Mouse (Mus musculus) c-Kit-negative CD71-positive TER-119-positive erythroid progenitor cells, embryonic 14.5 days (primary cell): ENCODE measurements around the gene Lrg1.

Experiments
- DNase-seq: peaks from one replicate; pipeline ENCODE4 v3.0.0-alpha.2; 2013; ENCODE audit warnings: low read depth, low spot score

Lrg1 gene

GRCm38 (mm10) chr17:56134463-56134971 lies 12.7 kb upstream of the Lrg1 start:
- peak; percentile 37 for DNase-seq

GRCm38 (mm10) chr17:56133457-56134363 lies 11.9 kb upstream of the Lrg1 start:
- no peak for DNase-seq

GRCm38 (mm10) chr17:56132661-56133060 lies 10.9 kb upstream of the Lrg1 start:
- peak; percentile 54 for DNase-seq

- DNase-seq: peak; percentile 54
Measured at GRCm38 (mm10) chr17:56131814-56132213, 10.0 kb upstream of the Lrg1 start.

- no peak for DNase-seq
Measured at GRCm38 (mm10) chr17:56131136-56131535, 9.3 kb upstream of the Lrg1 start.

GRCm38 (mm10) chr17:56128246-56128645 lies 6.4 kb upstream of the Lrg1 start:
- no peak for DNase-seq

- DNase-seq: no peak
Measured at GRCm38 (mm10) chr17:56126175-56126574, 4.4 kb upstream of the Lrg1 start.

GRCm38 (mm10) chr17:56125276-56125630 lies 3.5 kb upstream of the Lrg1 start:
- DNase-seq: no peak

- DNase-seq: peak; percentile 48
Measured at GRCm38 (mm10) chr17:56124377-56125275, 2.8 kb upstream of the Lrg1 start.

- DNase-seq: no peak
Measured at GRCm38 (mm10) chr17:56123681-56124340, 2.0 kb upstream of the Lrg1 start.

GRCm38 (mm10) chr17:56123161-56123560 lies 1.4 kb upstream of the Lrg1 start:
- no peak for DNase-seq

- no peak for DNase-seq
Measured at GRCm38 (mm10) chr17:56119981-56120880, 1.6 kb downstream of the Lrg1 start.

GRCm38 (mm10) chr17:56119431-56119830 lies 2.4 kb downstream of the Lrg1 start:
- no peak for DNase-seq

- no peak for DNase-seq
Measured at GRCm38 (mm10) chr17:56117251-56117710, 4.5 kb downstream of the Lrg1 start, which contains the start of gene Plin5. Gene Plin5, minus strand, starts transcription at chr17:56117596.

GRCm38 (mm10) chr17:56116193-56116592 lies 5.6 kb downstream of the Lrg1 start:
- DNase-seq: no peak

GRCm38 (mm10) chr17:56112743-56113142 lies 9.1 kb downstream of the Lrg1 start:
- DNase-seq: no peak

GRCm38 (mm10) chr17:56111864-56112263 lies 9.9 kb downstream of the Lrg1 start:
- DNase-seq: peak; percentile 58

GRCm38 (mm10) chr17:56111021-56111420 lies 10.8 kb downstream of the Lrg1 start:
- no peak for DNase-seq

GRCm38 (mm10) chr17:56110571-56110970 lies 11.2 kb downstream of the Lrg1 start:
- DNase-seq: no peak
